Mouse (Mus musculus): ENCODE measurements around the gene Fubp3. TPM values are rescaled to one million over a fixed set of nuclear protein-coding genes. Genes with fewer than 3 reads are reported as not detected.

The Fubp3 gene
- 9.0 and 39.8 TPM in 2 replicates for polyA plus RNA-seq (2011; ENCODE audit: insufficient read depth, insufficient read length, low replicate concordance, missing spikeins)

- H3K27ac ChIP-seq (ENCODE audit: control insufficient read depth, insufficient read depth, low read depth, low read length, poor library complexity), result peak within 1 kb of the TSS; percentile 16; the same call in 1 of the 2 replicates
- WGBS, result 2% methylated on average over 51 of the region's 51 CpGs
- no peak for TF ChIP-seq CTCF (IDR thresholded peaks at IDR 0.05; ENCODE audit: control insufficient read depth, insufficient read depth, low read length)
- TF ChIP-seq POLR2A (IDR thresholded peaks at IDR 0.05; ENCODE audit: borderline replicate concordance, control insufficient read depth, low read depth, low read length), result 0 out of 2 replicates have a peak, but pooled peaks have one; percentile 49
- H3K4me3 ChIP-seq (replicated peaks; ENCODE audit: control insufficient read depth, low read depth, low read length), result peak within 1 kb of the TSS; percentile 72
- H3K4me1 ChIP-seq (ENCODE audit: control insufficient read depth, insufficient read depth, low read length), result no peaks in the 10 kb centered on the region; the same call in 1 of the 2 replicates
Measured at GRCm38 (mm10) chr2:31572051-31572914, at the start of gene Fubp3. Fubp3 (plus strand) TSS chr2:31572651.

GRCm38 (mm10) chr2:31524641-31525040, 47.8 kb upstream of the Fubp3 start:
- WGBS, result 52% methylated on average over 5 of the region's 5 CpGs
- no peak for TF ChIP-seq POLR2A (IDR thresholded peaks at IDR 0.05; ENCODE audit: borderline replicate concordance, control insufficient read depth, low read depth, low read length)
- TF ChIP-seq CTCF (IDR thresholded peaks at IDR 0.05; ENCODE audit: control insufficient read depth, insufficient read depth, low read length), result no peak
- H3K4me1 ChIP-seq (ENCODE audit: control insufficient read depth, insufficient read depth, low read length), result no peaks in the 10 kb centered on the region
- H3K4me3 ChIP-seq (replicated peaks; ENCODE audit: control insufficient read depth, low read depth, low read length), result no peak overlapping the region
- no peak overlapping the region for H3K27ac ChIP-seq (ENCODE audit: control insufficient read depth, insufficient read depth, low read depth, low read length, poor library complexity)

DNA sequence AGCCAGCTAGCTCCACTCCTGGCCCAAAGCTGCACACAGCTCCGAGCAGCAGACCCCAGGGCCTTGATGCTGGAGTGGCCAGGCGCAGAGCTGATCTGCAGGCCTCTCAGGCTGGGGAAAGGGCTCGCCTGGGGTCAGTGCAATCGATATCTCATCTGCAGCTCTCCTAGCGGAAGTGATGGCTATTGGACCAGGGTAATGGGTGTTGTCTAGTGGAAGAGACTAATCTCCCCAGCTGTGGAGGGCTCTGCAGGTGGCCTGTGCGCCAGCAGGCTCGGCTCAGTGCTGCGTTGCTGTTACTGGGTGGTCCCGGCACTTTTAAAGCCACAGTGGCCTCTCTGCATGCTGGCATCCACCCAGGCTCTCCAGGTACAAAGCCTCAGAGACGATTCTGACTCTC, 46.7 kb upstream of the Fubp3 start:
- TF ChIP-seq POLR2A (IDR thresholded peaks at IDR 0.05; ENCODE audit: borderline replicate concordance, control insufficient read depth, low read depth, low read length) (peak; percentile 9; the same call in 1 of the 2 replicates), CTCF (IDR thresholded peaks at IDR 0.05; ENCODE audit: control insufficient read depth, insufficient read depth, low read length) (no peak)

DNA sequence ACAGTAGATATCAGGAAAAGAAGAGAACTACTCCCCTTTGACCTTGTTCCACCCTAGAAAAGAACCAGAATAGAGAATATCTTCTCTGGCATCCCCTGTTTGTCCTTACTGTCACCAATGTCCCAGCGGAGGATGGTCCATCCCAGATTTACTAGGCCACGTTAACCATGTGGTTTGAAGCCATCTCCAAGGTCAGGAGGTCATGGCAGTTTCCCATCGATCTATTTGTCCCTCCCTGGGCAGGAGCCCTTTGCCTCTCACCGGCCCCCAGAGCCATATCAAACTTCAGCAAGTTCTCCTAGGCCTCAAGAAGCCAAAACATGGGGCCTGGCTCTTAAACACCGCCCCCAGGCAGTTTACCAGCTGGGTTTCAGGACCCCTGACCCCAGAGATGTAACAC, 42.2 kb upstream of the Fubp3 start:
- no peak for TF ChIP-seq POLR2A (IDR thresholded peaks at IDR 0.05; ENCODE audit: borderline replicate concordance, control insufficient read depth, low read depth, low read length)
- TF ChIP-seq CTCF (IDR thresholded peaks at IDR 0.05; ENCODE audit: control insufficient read depth, insufficient read depth, low read length), result no peak
- Histone ChIP-seq H3K27ac (ENCODE audit: control insufficient read depth, insufficient read depth, low read depth, low read length, poor library complexity) (no peak overlapping the region), H3K4me3 (replicated peaks; ENCODE audit: control insufficient read depth, low read depth, low read length) (no peak overlapping the region), H3K4me1 (ENCODE audit: control insufficient read depth, insufficient read depth, low read length) (no peaks in the 10 kb centered on the region)
- 67% methylated on average over 5 of the region's 5 CpGs for WGBS

More for the DNA sequence above, 46.7 kb upstream of the Fubp3 start:
- Histone ChIP-seq H3K4me3 (replicated peaks; ENCODE audit: control insufficient read depth, low read depth, low read length) (no peak overlapping the region), H3K4me1 (ENCODE audit: control insufficient read depth, insufficient read depth, low read length) (no peaks in the 10 kb centered on the region), H3K27ac (ENCODE audit: control insufficient read depth, insufficient read depth, low read depth, low read length, poor library complexity) (no peak overlapping the region)
- 70% methylated on average over 10 of the region's 10 CpGs for WGBS

GRCm38 (mm10) chr2:31537054-31537453, 35.4 kb upstream of the Fubp3 start:
- 65% methylated on average over 5 of the region's 5 CpGs for WGBS
- H3K4me1 ChIP-seq (ENCODE audit: control insufficient read depth, insufficient read depth, low read length), result no peaks in the 10 kb centered on the region; the same call in 1 of the 2 replicates
- TF ChIP-seq POLR2A (IDR thresholded peaks at IDR 0.05; ENCODE audit: borderline replicate concordance, control insufficient read depth, low read depth, low read length) (no peak), CTCF (IDR thresholded peaks at IDR 0.05; ENCODE audit: control insufficient read depth, insufficient read depth, low read length) (no peak)

GRCm38 (mm10) chr2:31538745-31539144, 33.7 kb upstream of the Fubp3 start:
- no peak for TF ChIP-seq POLR2A (IDR thresholded peaks at IDR 0.05; ENCODE audit: borderline replicate concordance, control insufficient read depth, low read depth, low read length)
- no peak for TF ChIP-seq CTCF (IDR thresholded peaks at IDR 0.05; ENCODE audit: control insufficient read depth, insufficient read depth, low read length)
- no peak overlapping the region for H3K27ac ChIP-seq (ENCODE audit: control insufficient read depth, insufficient read depth, low read depth, low read length, poor library complexity)
- no peaks in the 10 kb centered on the region; the same call in 1 of the 2 replicates for H3K4me1 ChIP-seq (ENCODE audit: control insufficient read depth, insufficient read depth, low read length)
- H3K4me3 ChIP-seq (replicated peaks; ENCODE audit: control insufficient read depth, low read depth, low read length), result no peak overlapping the region
- WGBS, result 66% methylated on average over 5 of the region's 5 CpGs

More at GRCm38 (mm10) chr2:31537054-31537453, 35.4 kb upstream of the Fubp3 start:
- H3K4me3 ChIP-seq (replicated peaks; ENCODE audit: control insufficient read depth, low read depth, low read length), result no peak overlapping the region
- no peak overlapping the region for H3K27ac ChIP-seq (ENCODE audit: control insufficient read depth, insufficient read depth, low read depth, low read length, poor library complexity)

- no peaks in the 10 kb centered on the region; the same call in 1 of the 2 replicates for H3K4me1 ChIP-seq (ENCODE audit: control insufficient read depth, insufficient read depth, low read length)
- TF ChIP-seq POLR2A (IDR thresholded peaks at IDR 0.05; ENCODE audit: borderline replicate concordance, control insufficient read depth, low read depth, low read length) (no peak), CTCF (IDR thresholded peaks at IDR 0.05; ENCODE audit: control insufficient read depth, insufficient read depth, low read length) (no peak)
- no peak overlapping the region for H3K4me3 ChIP-seq (replicated peaks; ENCODE audit: control insufficient read depth, low read depth, low read length)
- no peak overlapping the region for H3K27ac ChIP-seq (ENCODE audit: control insufficient read depth, insufficient read depth, low read depth, low read length, poor library complexity)
- WGBS, result 77% methylated on average over 5 of the region's 5 CpGs
Measured at GRCm38 (mm10) chr2:31541581-31541980, 30.9 kb upstream of the Fubp3 start.

- Histone ChIP-seq H3K4me3 (replicated peaks; ENCODE audit: control insufficient read depth, low read depth, low read length) (no peak overlapping the region), H3K4me1 (ENCODE audit: control insufficient read depth, insufficient read depth, low read length) (no peaks in the 10 kb centered on the region; the same call in 1 of the 2 replicates), H3K27ac (ENCODE audit: control insufficient read depth, insufficient read depth, low read depth, low read length, poor library complexity) (no peak overlapping the region)
- 61% methylated on average over 11 of the region's 11 CpGs for WGBS
- TF ChIP-seq CTCF (IDR thresholded peaks at IDR 0.05; ENCODE audit: control insufficient read depth, insufficient read depth, low read length) (no peak), POLR2A (IDR thresholded peaks at IDR 0.05; ENCODE audit: borderline replicate concordance, control insufficient read depth, low read depth, low read length) (no peak)
Measured at GRCm38 (mm10) chr2:31547726-31548125, 24.7 kb upstream of the Fubp3 start.

Data from bone marrow, adult 2 months (tissue).